Mouse (Mus musculus): Measurements from ENCODE around the gene Capza2. TPM values are rescaled to one million over a fixed set of nuclear protein-coding genes. Genes with fewer than 3 reads are reported as not detected.

Capza2 gene
- polyA plus RNA-seq, 1 experiment from 2014 or later = 218 TPM

DNA sequence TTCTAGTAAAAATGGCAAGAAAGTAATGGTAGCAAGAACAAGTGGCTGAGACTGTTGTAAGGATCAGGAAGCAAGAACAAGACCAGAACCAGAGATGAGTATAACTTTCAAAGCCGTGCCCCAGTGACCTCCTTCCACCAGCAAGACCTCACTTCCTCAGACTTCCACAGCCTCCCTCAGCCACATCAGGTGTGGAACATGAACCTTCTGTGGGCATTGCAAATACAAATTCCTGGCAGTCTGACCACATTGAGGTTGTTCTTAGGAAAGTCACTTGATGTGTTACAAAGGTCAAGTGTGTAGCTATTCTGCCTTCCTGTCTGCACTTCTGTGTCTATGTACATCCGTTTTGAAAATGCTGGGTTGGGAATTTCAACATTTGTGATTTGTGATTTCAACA is 16.1 kb downstream of the Capza2 start:
- no peak overlapping the region for H3K4me2 ChIP-seq
- no peak for ATAC-seq (ENCODE audit: insufficient read depth, low FRiP score, low read depth)

DNA sequence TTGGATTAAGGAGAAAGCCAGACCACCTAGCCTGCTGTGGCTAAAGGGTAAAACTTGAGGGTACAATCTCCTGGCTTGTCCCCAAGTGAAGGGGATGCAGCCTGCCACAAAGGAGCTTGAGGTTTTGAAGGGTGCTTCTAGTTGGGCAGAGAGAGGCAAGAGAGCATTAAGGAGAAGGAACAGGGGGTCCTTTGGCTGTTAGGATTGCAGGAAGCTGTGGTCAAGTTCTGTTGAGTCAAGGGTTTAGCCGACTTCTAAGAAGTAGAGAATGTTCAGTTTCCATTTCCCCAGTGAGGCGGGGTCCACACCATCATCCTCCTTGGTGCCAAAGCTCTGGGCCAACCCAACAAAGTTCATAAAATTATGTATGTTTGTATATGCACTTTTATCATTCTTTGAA is 19.0 kb downstream of the Capza2 start:
- peaks cover 4% of the 10 kb centered on the region; the same call in 1 of the 2 replicates for H3K36me3 ChIP-seq
- WGBS = 81% methylated on average over 2 of the region's 2 CpGs
- H3K4me1 ChIP-seq = no peaks in the 10 kb centered on the region

More for the DNA sequence above, 16.1 kb downstream of the Capza2 start:
- 76% methylated on average over 2 of the region's 2 CpGs for WGBS
- H3K4me3 ChIP-seq (replicated peaks) = no peak overlapping the region
- H3K27me3 ChIP-seq (replicated peaks) = no peaks in the 10 kb centered on the region
- H3K9me3 ChIP-seq = no peaks in the 10 kb centered on the region
- H3K27ac ChIP-seq = no peak overlapping the region
- no peaks in the 10 kb centered on the region for H3K4me1 ChIP-seq
- no peak overlapping the region for H3K9ac ChIP-seq
- peaks cover 8% of the 10 kb centered on the region; the same call in 1 of the 2 replicates for H3K36me3 ChIP-seq

DNA sequence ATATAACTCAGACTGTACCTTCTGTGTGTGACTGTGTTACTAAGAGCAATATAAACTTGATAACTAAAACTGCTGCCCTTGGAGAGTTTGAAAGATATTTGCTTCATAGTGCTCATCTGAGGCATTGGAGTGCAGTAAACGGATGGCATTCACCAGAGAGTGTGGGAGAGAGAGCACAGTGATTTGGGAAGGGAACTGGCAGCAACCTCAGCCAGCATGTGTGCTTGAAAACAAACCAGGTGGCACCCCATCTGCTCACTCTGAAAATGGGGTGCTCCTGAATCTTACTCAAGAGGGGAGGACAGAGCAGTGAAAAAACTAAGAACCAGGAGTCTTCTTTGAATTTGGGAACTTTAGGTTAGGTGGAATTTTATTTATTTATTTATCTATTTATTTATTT is 21.3 kb downstream of the Capza2 start:
- H3K36me3 ChIP-seq = peaks cover 8% of the 10 kb centered on the region; the same call in 1 of the 2 replicates
- WGBS = 72% methylated on average over 1 of the region's 1 CpGs

More for the DNA sequence above, 19.0 kb downstream of the Capza2 start:
- H3K27ac ChIP-seq = no peak overlapping the region
- no peak for ATAC-seq (ENCODE audit: insufficient read depth, low FRiP score, low read depth)
- no peak overlapping the region for H3K4me2 ChIP-seq
- H3K9me3 ChIP-seq = no peaks in the 10 kb centered on the region
- no peak overlapping the region for H3K4me3 ChIP-seq (replicated peaks)
- H3K9ac ChIP-seq = no peak overlapping the region
- H3K27me3 ChIP-seq (replicated peaks) = no peaks in the 10 kb centered on the region

DNA sequence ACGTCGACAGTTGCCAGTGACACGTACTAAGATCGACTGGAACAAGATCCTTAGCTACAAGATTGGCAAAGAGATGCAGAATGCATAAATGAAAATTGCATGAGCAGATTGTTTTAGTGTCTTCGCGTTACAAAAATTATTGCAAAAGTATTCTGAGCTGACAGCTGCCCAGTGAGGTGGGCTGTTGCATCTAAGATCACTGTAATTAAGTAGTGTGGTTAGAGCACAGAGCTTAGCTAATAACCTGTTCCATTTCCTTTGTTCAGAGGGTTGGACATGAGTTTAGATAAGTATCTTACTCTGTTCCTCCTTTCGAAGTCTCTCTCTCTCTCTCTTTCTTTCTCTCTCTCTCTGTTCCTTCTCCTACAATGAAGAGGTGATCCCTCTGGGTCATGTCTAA is 29.3 kb downstream of the Capza2 start:
- ATAC-seq (ENCODE audit: insufficient read depth, low FRiP score, low read depth) = no peak
- Histone ChIP-seq H3K27ac (no peak overlapping the region), H3K4me3 (replicated peaks) (no peak overlapping the region), H3K4me2 (no peak overlapping the region), H3K36me3 (peaks cover 22% of the 10 kb centered on the region; the same call in 1 of the 2 replicates), H3K9me3 (no peaks in the 10 kb centered on the region), H3K4me1 (no peaks in the 10 kb centered on the region), H3K9ac (no peak overlapping the region), H3K27me3 (replicated peaks) (no peaks in the 10 kb centered on the region)
- 91% methylated on average over 7 of the region's 7 CpGs for WGBS

More for the DNA sequence above, 21.3 kb downstream of the Capza2 start:
- Histone ChIP-seq H3K9me3 (no peaks in the 10 kb centered on the region), H3K27ac (no peak overlapping the region), H3K4me1 (no peaks in the 10 kb centered on the region), H3K4me3 (replicated peaks) (no peak overlapping the region), H3K27me3 (replicated peaks) (no peaks in the 10 kb centered on the region), H3K9ac (no peak overlapping the region), H3K4me2 (no peak overlapping the region)
- no peak for ATAC-seq (ENCODE audit: insufficient read depth, low FRiP score, low read depth)

DNA sequence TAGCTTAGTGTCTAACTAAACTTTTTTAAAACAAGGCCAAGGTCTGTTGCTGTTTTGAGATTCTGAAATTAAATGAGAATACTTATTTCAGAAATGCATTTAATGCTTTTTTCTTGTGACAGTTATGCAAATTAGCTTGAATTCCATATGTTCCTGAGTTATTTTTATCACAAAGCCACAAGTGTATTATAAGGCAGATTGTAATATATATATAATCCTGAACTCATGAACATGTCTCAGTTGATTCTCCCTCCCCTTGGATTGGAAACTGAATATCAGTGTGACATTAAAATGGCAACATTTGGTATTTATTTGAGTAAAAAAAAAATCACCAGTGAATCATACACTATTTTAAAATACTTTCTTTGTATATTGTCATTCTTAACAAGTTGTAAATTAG is 30.0 kb downstream of the Capza2 start:
- ATAC-seq (ENCODE audit: insufficient read depth, low FRiP score, low read depth) = no peak
- peaks cover 22% of the 10 kb centered on the region; the same call in 1 of the 2 replicates for H3K36me3 ChIP-seq
- no peaks in the 10 kb centered on the region for H3K27me3 ChIP-seq (replicated peaks)
- no peak overlapping the region for H3K27ac ChIP-seq
- no peaks in the 10 kb centered on the region for H3K4me1 ChIP-seq
- no peak overlapping the region for H3K9ac ChIP-seq
- H3K9me3 ChIP-seq = no peaks in the 10 kb centered on the region
- no peak overlapping the region for H3K4me3 ChIP-seq (replicated peaks)
- no peak overlapping the region for H3K4me2 ChIP-seq

DNA sequence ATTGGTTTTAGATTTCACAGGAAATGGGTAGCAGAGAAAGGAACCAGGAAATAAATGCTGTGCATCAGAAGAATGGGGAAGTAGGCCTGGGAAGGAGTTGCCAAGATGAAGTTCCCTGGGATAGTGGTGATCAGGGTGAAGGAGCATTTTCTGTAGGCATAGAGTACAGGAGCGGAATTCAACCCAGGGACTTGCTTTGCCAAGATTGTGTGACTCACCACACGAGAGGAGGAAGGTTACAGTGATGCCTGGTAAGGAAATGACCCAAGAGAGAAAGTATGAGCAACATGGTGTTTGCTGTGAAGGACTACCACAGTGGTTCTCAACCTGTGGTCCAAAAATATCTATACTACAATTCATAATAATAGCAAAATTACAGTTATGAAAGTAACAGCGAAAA is 31.8 kb downstream of the Capza2 start:
- Histone ChIP-seq H3K4me1 (no peaks in the 10 kb centered on the region), H3K4me2 (no peak overlapping the region), H3K27ac (no peak overlapping the region), H3K4me3 (replicated peaks) (no peak overlapping the region), H3K9me3 (no peaks in the 10 kb centered on the region), H3K36me3 (peaks cover 14% of the 10 kb centered on the region; the same call in 1 of the 2 replicates), H3K27me3 (replicated peaks) (no peaks in the 10 kb centered on the region), H3K9ac (no peak overlapping the region)
- no peak for ATAC-seq (ENCODE audit: insufficient read depth, low FRiP score, low read depth)
- 90% methylated on average over 3 of the region's 3 CpGs for WGBS

DNA sequence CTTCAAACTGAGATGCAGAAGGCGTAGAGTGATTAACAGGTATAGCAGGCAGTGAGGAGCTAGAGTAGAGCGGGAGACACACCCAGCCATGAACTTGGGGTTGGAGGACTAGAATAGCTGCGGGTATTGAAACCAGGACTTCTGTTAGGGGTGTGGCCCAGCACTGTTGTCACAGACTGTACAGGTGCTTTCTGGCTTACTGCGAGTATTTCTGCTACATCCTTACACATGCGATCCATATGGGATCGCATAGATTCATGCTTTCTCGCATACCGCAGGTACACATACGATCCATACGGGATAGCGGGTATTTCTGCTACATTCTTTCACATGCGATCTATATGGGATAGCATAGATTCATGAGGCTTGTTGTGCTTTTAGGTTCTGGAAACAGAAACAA is 32.3 kb downstream of the Capza2 start:
- no peak overlapping the region for H3K27ac ChIP-seq
- ATAC-seq (ENCODE audit: insufficient read depth, low FRiP score, low read depth) = no peak
- no peaks in the 10 kb centered on the region for H3K9me3 ChIP-seq
- no peaks in the 10 kb centered on the region for H3K27me3 ChIP-seq (replicated peaks)
- peaks cover 11% of the 10 kb centered on the region; the same call in 1 of the 2 replicates for H3K36me3 ChIP-seq
- H3K4me2 ChIP-seq = no peak overlapping the region
- 97% methylated on average over 12 of the region's 12 CpGs for WGBS
- no peak overlapping the region for H3K4me3 ChIP-seq (replicated peaks)
- no peaks in the 10 kb centered on the region for H3K4me1 ChIP-seq
- no peak overlapping the region for H3K9ac ChIP-seq

DNA sequence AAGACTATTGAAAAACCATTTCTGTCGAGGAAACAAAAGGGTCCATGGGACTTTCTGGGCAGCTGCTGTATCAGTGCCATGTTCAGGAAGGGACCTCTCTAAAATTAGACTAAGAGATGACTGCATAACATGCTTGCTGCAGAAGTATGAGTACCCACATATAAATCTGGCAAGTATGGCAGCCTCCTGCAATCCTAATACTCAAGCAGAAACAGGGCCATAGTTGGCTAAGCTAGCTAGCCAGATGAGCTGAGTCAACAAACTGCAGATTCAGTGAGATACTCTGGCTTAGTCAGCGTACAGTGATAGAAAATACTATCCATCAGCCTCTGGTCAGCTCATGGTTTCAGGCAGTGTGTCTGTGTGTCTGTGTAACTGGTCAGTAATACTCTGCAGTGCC is 33.8 kb downstream of the Capza2 start:
- Histone ChIP-seq H3K4me1 (no peaks in the 10 kb centered on the region), H3K9ac (no peak overlapping the region), H3K27me3 (replicated peaks) (no peaks in the 10 kb centered on the region), H3K4me3 (replicated peaks) (no peak overlapping the region), H3K9me3 (no peaks in the 10 kb centered on the region), H3K4me2 (no peak overlapping the region), H3K36me3 (peaks cover 11% of the 10 kb centered on the region; the same call in 1 of the 2 replicates), H3K27ac (no peak overlapping the region)
- no peak for ATAC-seq (ENCODE audit: insufficient read depth, low FRiP score, low read depth)
- 82% methylated on average over 2 of the region's 2 CpGs for WGBS

DNA sequence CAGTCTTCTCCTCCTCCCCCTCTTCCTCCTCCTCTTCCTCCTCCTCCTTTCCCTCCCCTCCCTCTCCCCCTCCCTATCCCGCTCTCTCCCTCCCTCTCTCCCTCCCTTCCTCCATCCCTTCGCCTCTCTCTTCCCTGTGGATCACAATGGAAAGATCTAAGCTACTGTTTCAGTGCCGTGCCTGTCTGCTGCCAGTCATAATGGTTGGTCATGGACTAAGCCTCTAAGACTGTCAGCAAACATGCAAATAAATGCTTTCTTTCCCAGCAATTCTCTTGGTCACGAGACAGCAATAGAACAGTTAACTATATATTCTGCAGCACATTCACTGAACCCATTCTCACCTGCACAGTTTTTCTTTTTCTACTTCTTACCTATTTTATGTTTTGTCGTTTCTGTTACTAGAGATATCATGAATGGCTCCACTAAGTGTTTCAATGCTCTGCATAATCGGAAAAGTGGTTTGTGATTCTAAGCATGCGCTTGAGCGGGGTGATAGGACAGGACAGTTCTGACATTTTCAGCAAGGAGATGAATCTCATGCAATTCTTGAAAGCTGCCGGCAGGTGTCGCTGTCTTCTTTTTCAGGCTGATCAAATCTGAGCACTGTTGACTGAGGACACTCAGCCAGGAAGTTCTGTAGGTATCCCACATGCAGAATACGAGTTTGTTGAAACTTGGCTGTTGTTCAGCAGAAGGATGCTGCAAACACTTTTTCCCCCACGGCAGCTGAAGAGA is 39.2 kb downstream of the Capza2 start:
- no peak overlapping the region for H3K4me3 ChIP-seq (replicated peaks)
- peak; percentile 72; the same call in 1 of the 2 replicates for ATAC-seq (ENCODE audit: insufficient read depth, low FRiP score, low read depth)
- no peaks in the 10 kb centered on the region for H3K27me3 ChIP-seq (replicated peaks)
- no peaks in the 10 kb centered on the region for H3K36me3 ChIP-seq
- 24% methylated on average over 12 of the region's 12 CpGs for WGBS
- H3K9ac ChIP-seq = no peak overlapping the region
- H3K4me1 ChIP-seq = no peaks in the 10 kb centered on the region
- H3K27ac ChIP-seq = no peak overlapping the region
- H3K9me3 ChIP-seq = no peaks in the 10 kb centered on the region
- no peak overlapping the region for H3K4me2 ChIP-seq

DNA sequence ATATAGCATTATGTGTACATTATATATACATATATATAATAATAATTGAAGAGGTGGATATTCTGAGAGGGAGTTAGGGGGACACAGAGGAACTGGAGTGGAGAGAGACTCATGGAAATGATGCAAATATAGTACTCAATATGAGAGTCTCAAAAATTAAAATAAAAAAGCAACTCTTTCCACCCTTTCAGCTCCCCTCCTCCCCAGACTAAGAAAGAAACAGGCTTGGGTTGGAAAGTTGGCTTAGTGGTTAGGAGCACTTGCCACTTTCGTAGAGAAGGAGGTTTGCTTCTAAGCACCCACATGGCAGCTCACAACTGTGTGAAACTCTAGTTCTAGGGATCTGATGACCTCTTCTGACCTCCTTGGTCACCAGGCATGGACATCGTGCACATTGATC is 41.0 kb downstream of the Capza2 start:
- no peak for ATAC-seq (ENCODE audit: insufficient read depth, low FRiP score, low read depth)
- Histone ChIP-seq H3K4me2 (no peak overlapping the region), H3K36me3 (no peaks in the 10 kb centered on the region), H3K9ac (no peak overlapping the region), H3K27ac (no peak overlapping the region), H3K9me3 (no peaks in the 10 kb centered on the region), H3K4me3 (replicated peaks) (no peak overlapping the region), H3K27me3 (replicated peaks) (no peaks in the 10 kb centered on the region), H3K4me1 (no peaks in the 10 kb centered on the region)
- 65% methylated on average over 2 of the region's 2 CpGs for WGBS

DNA sequence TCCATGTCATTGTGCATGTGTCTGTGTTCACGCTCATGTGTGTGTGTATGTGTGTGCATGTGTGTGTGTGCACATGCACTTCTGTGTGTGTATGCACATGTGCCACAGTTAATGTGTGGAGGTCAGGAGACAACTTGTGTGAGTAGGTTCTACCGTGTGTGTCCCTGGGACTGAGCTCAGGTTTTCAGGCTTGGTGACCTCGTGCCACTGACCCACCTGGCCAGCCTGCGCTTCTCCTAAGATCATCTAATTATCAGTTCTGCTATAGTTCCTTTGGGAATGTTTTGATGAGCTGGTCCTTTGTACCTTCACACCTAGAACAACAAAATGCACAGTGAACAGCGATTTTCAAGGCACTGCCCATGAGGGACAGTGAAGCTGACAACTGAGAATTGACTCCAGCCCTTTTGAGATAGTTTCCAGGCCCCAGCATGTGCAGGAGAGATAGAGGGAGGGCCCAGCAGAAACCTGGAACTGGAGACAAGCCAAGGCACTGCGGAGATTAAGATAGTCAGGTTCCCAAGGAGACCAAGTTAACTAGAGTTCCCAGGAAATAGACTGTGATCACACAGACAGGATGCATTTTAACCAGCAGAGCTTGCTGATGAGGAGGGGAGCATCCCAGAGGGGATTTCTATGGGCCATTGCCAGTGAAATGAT is 44.4 kb downstream of the Capza2 start:
- Histone ChIP-seq H3K27me3 (replicated peaks) (no peaks in the 10 kb centered on the region), H3K36me3 (no peaks in the 10 kb centered on the region), H3K4me1 (no peaks in the 10 kb centered on the region), H3K4me2 (no peak overlapping the region), H3K4me3 (replicated peaks) (no peak overlapping the region), H3K9me3 (no peaks in the 10 kb centered on the region), H3K27ac (no peak overlapping the region), H3K9ac (no peak overlapping the region)
- 79% methylated on average over 6 of the region's 6 CpGs for WGBS
- peak; percentile 71; the same call in 1 of the 2 replicates for ATAC-seq (ENCODE audit: insufficient read depth, low FRiP score, low read depth)

DNA sequence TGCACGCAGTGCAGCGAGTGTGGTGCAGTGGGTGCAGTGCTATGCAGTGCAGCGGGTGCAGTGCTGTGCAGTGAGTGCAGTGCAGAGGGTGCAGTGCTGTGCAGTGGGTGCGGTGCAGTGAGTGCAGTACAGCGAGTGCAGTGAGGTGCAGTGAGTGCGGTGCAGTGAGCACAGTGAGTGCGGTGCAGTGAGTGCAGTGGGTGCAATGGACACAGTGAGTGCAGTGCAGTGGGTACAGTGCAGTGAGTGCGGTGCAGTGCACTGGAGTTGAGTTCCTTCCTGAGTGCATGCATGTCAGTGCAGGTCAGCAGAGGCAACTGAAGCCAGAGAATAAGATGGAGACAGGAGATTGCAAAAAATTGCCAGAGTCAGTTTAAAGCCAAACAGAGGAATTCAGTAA is 45.8 kb downstream of the Capza2 start:
- Histone ChIP-seq H3K27me3 (replicated peaks) (no peaks in the 10 kb centered on the region), H3K9ac (no peak overlapping the region), H3K4me1 (no peaks in the 10 kb centered on the region), H3K4me2 (no peak overlapping the region), H3K9me3 (no peaks in the 10 kb centered on the region), H3K36me3 (no peaks in the 10 kb centered on the region), H3K27ac (no peak overlapping the region), H3K4me3 (replicated peaks) (no peak overlapping the region)
- 95% methylated on average over 8 of the region's 8 CpGs for whole genome bisulfite sequencing
- 0 out of 2 replicates have a peak, but pooled peaks have one; percentile 22 for ATAC-seq (ENCODE audit: insufficient read depth, low FRiP score, low read depth)

Data from stomach, embryonic 15.5 days (tissue).